Mouse (Mus musculus): Measurements from ENCODE around the gene Capns2. TPM values are rescaled to one million over a fixed set of nuclear protein-coding genes. Genes with fewer than 3 reads are reported as not detected.

Gene Capns2
- not detected in 2 replicates for polyA plus RNA-seq (2015; fragmentation: Nextera tagmentation; extraction: Ambion mirVana)

DNA sequence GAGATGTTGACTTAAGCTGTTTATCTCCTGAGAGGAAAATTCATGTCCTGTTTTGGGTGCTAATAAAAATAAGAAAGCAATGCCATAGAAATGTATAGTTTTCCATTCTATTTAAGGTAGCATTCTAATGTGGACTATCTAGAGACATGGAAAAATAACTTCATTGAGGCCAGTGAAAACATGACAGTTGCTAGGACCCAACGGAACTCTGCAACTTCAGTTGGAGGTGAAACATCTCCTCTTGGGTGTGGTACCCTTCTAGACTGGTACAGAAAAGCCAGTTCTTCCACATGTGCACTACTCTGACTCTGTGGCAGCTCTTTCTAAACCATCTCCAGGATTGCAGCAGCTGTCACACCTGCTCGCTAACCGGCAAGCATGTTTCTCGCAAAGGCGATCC lies at the start of gene Capns2:
Gene Capns2, plus strand, starts transcription at position 301 of the 400 bp plus-strand sequence.
- H3K27ac ChIP-seq = no peak within 1 kb of the TSS
- H3K9ac ChIP-seq = no peak within 1 kb of the TSS
- 98% methylated on average over 5 of the region's 5 CpGs for WGBS

DNA sequence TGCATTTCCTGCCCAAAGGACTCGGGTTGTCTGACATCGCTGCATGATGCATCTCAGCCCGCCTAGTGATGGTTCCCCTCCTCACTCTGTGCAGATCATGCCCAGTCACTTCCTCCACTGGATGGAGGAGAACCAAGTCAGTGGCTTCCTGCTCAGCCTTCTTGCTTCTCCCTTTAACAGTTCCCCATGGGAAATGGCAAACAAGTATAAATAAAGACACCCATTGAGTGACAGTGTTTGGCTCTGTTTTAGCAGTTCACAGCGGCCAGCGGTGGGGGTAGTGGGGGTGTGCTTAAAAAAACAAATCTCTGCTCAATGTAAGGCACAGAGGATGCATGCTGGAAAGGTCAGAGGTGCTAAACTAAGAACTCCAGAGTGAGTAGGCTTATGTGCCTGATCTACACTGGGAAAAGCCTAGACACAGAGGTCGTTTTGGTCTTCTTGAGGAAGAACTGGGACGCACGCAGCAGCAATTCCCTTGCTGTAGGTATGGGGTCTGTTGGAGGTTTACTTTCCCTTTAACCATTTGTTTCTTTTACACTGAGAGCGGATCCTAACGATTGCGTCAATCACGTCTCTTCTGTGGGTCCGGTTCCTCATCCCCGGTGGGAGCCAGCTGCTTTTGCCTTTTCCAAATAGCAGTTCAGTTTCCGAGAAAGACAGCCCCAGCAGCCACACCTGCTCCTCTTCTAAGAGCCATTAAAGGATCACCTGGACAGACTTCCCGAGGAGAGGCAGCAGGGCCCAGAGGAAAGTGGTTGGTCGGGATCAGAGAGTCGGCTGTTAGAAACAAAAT lies 47.8 kb upstream of the Capns2 start:
- Histone ChIP-seq H3K9me3 (no peaks in the 10 kb centered on the region), H3K36me3 (no peaks in the 10 kb centered on the region), H3K4me2 (replicated peaks) (no peak overlapping the region), H3K9ac (no peak overlapping the region), H3K4me1 (replicated peaks) (peaks cover 10% of the 10 kb centered on the region; the same call in 1 of the 2 replicates), H3K27ac (0 out of 2 replicates have a peak overlapping the region, but pooled peaks have one; percentile 41), H3K4me3 (replicated peaks) (no peak overlapping the region), H3K27me3 (replicated peaks) (no peaks in the 10 kb centered on the region)
- no peak for ATAC-seq
- 38% methylated on average over 18 of the region's 18 CpGs for WGBS

More for the DNA sequence above, at the start of gene Capns2:
- Histone ChIP-seq H3K4me2 (replicated peaks) (no peak within 1 kb of the TSS), H3K27me3 (replicated peaks) (no peaks in the 10 kb centered on the region), H3K36me3 (no peaks in the 10 kb centered on the region), H3K9me3 (no peaks in the 10 kb centered on the region), H3K4me1 (replicated peaks) (no peaks in the 10 kb centered on the region), H3K4me3 (replicated peaks) (no peak within 1 kb of the TSS)
- no peak for ATAC-seq

DNA sequence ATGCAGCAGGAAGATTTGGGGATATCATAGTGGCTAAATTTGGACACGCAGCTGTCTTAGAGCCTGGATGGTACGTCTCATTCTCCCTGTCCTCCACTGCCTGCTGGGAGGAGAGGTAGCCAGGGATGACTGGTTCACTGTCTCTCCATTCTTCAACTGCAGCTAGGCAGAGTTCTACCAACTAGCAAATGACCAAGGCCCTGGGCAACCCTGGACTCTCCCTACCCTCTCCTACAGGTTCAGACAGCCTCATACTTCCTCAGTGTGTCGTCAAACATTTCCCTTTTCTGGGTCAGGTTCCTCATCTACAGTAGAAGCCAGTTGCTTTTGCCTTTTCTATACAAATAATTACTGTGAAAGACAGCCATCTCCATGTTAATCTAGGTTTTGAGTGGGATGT lies 46.5 kb upstream of the Capns2 start:
- no peak for ATAC-seq

DNA sequence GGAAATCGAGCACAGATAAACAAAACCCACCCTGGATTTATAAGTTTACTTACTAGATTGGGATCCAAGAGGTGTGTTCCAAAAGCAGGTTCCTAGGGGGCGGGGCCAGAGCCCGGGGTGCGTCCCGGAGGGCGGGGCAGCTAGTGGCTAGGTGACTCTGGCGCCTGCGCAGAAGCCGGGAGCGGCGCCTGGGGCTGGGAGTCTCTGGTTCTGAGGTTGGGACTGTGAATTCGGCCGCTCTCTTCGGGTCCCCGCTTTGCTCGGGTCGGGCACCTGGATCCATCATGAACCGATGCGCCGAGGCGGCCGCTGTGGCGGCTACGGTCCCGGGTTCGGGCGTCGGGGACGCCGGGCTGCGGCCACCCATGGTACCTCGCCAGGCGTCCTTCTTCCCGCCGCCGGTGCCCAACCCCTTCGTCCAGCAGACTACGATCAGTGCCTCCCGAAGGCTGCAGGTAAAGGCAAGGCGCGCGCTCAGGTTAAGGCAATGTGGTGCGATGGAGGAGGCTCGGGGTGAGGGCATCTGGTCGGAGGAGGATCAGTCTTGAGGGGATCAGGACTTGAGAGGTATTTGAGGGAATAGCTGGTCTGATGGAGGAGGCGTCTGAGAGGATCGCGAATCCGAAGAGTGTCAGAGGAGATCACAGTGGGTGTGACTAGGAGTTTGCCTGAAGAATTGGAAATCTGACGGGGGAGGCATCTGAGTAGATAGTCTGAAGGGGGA lies 45.9 kb upstream of the Capns2 start, which contains the start of gene Lpcat2:
Gene Lpcat2, plus strand, starts transcription at position 169 of the 724 bp plus-strand sequence.
- H3K27me3 ChIP-seq (replicated peaks) = no peaks in the 10 kb centered on the region
- H3K36me3 ChIP-seq = no peaks in the 10 kb centered on the region
- no peak within 1 kb of the TSS for H3K27ac ChIP-seq
- 2% methylated on average over 50 of the region's 50 CpGs for WGBS
- H3K4me3 ChIP-seq (replicated peaks) = peak within 1 kb of the TSS; percentile 57
- peaks cover 4% of the 10 kb centered on the region; the same call in 1 of the 2 replicates for H3K4me1 ChIP-seq (replicated peaks)
- ATAC-seq = peak; percentile 93
- H3K9ac ChIP-seq = peak within 1 kb of the TSS; percentile 61
- no peaks in the 10 kb centered on the region for H3K9me3 ChIP-seq
- H3K4me2 ChIP-seq (replicated peaks) = peak within 1 kb of the TSS; percentile 86

More for the DNA sequence above, 46.5 kb upstream of the Capns2 start:
- H3K4me3 ChIP-seq (replicated peaks) = no peak overlapping the region
- no peak overlapping the region for H3K9ac ChIP-seq
- H3K27ac ChIP-seq = no peak overlapping the region
- H3K27me3 ChIP-seq (replicated peaks) = no peaks in the 10 kb centered on the region
- peak overlapping the region; percentile 86 for H3K4me2 ChIP-seq (replicated peaks)
- peaks cover 6% of the 10 kb centered on the region; the same call in 1 of the 2 replicates for H3K4me1 ChIP-seq (replicated peaks)
- 77% methylated on average over 3 of the region's 3 CpGs for WGBS
- no peaks in the 10 kb centered on the region for H3K9me3 ChIP-seq
- H3K36me3 ChIP-seq = no peaks in the 10 kb centered on the region

DNA sequence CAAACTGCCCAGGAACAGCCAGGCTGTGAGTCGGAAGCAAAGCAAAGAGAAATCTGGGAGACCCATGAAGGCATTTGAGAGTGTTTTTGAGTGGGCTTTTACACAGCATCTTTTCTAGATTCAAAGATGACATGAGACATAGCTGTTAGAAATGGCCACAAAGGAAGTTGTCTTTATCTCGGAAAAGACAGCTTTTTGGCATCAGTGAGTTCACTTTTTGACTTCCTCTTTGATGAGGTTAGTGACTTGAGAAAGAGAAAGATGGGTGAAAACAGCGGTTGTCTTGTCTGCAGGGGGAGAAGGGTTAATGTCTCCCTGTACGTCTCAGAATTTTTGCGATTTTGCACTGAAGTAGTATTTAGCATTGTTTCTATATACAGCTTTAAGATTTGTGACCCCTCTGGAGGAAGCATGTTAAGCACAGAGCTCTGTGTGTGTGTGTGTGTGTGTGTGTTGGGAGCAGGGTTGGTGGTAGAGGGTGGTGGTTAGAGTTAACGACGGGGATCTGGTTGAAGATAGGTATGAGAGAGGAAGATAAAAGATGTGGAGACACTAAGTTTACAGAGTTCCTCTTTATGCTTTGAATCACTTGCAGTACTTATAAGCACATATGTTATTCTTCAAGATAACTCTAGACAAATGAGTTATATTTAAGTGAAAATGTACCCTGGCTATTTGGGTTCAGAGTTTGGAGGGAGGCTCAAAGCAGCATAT lies 44.8 kb upstream of the Capns2 start:
- Histone ChIP-seq H3K9ac (no peak overlapping the region), H3K4me1 (replicated peaks) (0 out of 2 replicates have a peak, but pooled peaks cover 4% of the 10 kb centered on the region), H3K9me3 (no peaks in the 10 kb centered on the region), H3K4me3 (replicated peaks) (0 out of 2 replicates have a peak overlapping the region, but pooled peaks have one; percentile 57), H3K4me2 (replicated peaks) (peak overlapping the region; percentile 86; the same call in 1 of the 2 replicates), H3K36me3 (no peaks in the 10 kb centered on the region), H3K27ac (no peak overlapping the region), H3K27me3 (replicated peaks) (no peaks in the 10 kb centered on the region)
- ATAC-seq = no peak
- WGBS = 75% methylated on average over 7 of the region's 7 CpGs

DNA sequence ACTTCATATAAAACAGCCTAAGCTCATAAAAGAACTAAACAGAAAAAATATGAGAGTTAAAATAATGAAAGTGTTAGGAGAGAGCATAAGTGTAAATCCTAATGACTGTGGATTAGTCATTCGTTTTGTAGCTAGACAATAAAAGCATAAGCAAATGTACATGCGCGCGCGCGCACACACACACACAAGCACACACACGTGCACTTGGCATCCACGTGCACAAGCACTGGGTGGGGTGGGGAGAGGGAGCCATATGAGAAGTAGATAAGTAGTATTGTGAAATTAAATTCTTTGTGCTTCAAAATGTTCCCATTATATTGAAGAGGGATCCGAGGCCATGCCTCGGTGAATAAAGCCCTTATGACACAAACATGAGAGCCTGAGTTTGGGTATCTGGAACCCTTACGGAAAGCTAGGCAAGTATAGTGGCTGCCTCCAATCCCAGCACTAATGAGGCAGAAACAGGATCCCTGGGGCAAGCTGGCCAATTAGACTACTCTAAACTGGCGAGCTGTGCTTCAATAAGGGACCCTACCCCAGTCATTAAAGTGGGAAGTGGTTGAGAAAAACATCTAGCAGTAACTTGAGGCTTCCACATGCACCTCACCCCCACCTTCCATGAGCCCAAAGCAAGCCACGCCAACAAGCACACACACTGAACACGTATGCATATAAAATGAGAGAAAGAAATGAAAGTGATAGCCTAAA lies 42.6 kb upstream of the Capns2 start:
- Histone ChIP-seq H3K9ac (no peak overlapping the region), H3K9me3 (no peaks in the 10 kb centered on the region), H3K4me2 (replicated peaks) (no peak overlapping the region), H3K36me3 (no peaks in the 10 kb centered on the region), H3K4me3 (replicated peaks) (no peak overlapping the region), H3K4me1 (replicated peaks) (no peaks in the 10 kb centered on the region), H3K27ac (no peak overlapping the region), H3K27me3 (replicated peaks) (no peaks in the 10 kb centered on the region)
- WGBS = 88% methylated on average over 14 of the region's 14 CpGs
- ATAC-seq = no peak

DNA sequence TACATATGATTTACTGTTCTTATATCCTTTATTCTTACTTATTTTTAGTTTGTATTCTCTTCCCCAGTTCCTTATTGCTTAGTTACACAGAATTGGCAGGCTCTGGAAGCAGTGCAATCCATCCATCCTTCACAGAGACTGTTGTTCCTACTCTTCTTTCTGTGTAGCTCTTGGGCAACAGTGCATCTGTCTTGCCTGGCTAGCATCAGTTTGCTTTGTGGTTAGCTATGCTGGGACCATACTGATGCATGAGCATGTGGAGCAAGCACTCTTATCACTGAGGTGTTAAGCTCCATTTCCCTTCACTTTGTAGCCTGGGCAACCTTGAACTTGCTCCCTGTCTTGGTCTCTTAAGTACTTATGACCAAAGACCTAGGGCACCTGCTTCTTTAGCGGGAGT lies 39.2 kb upstream of the Capns2 start:
- H3K4me1 ChIP-seq (replicated peaks) = no peaks in the 10 kb centered on the region
- no peak overlapping the region for H3K27ac ChIP-seq
- no peak for ATAC-seq

DNA sequence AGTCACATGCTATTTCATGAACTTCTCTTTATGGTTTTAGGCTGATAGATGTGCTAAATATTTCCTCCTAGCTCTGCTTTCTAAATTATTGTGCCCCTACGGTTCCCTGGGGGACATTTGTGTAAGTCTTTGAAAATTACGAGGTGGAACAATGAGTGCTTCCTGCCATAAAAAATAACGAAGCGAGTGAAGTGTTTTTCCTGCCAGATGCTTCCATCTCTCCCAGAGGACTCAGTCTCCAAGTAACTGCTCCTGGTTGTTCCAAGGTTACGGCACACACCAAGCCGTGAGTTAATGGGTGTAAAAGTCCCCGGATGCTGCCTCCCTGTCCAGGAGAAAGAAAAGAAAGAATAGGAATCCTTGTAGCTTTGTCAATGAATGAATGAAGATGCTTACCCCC lies 30.9 kb upstream of the Capns2 start:
- no peaks in the 10 kb centered on the region for H3K4me1 ChIP-seq (replicated peaks)
- ATAC-seq = no peak
- no peak overlapping the region for H3K9ac ChIP-seq
- no peaks in the 10 kb centered on the region for H3K9me3 ChIP-seq
- H3K4me2 ChIP-seq (replicated peaks) = no peak overlapping the region
- H3K27ac ChIP-seq = no peak overlapping the region
- 54% methylated on average over 7 of the region's 7 CpGs for WGBS
- H3K36me3 ChIP-seq = no peaks in the 10 kb centered on the region
- no peaks in the 10 kb centered on the region for H3K27me3 ChIP-seq (replicated peaks)
- no peak overlapping the region for H3K4me3 ChIP-seq (replicated peaks)

More for the DNA sequence above, 39.2 kb upstream of the Capns2 start:
- H3K9me3 ChIP-seq = no peaks in the 10 kb centered on the region
- 94% methylated on average over 1 of the region's 1 CpGs for WGBS
- no peak overlapping the region for H3K4me2 ChIP-seq (replicated peaks)
- H3K36me3 ChIP-seq = no peaks in the 10 kb centered on the region
- H3K4me3 ChIP-seq (replicated peaks) = no peak overlapping the region
- H3K9ac ChIP-seq = no peak overlapping the region
- H3K27me3 ChIP-seq (replicated peaks) = no peaks in the 10 kb centered on the region

DNA sequence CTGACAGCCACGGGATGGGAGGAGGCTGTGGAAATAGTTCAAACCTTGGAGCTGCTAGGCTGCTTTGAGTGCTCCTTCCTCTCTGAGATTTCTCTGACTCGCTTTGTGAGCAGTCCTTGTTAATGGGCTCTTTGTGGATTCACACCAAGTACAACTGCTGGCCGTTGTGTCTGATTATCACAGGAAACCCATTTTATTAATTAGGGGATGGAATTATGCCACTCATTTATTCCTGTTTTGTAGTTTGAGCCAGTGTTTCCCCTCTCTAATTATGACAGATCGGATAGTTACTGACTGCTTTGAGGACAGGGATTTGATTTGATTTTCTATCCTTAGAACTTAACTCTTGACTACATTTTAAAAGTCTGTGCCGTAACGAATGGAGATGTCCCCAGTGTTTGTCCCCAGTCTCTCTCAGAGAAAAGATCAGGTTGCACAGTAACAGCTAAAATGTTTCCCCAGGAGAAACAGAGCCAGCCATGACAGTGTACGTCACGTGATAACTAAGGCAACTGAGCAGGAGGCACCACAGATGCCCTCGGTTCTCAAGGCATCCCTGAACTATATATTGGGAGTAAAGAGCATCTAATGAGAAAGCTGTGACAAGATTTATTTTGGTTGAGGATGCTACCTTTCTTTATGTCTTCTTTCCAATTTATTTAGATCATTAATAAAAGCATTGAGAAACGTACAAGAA lies 29.0 kb upstream of the Capns2 start:
- H3K4me2 ChIP-seq (replicated peaks) = no peak overlapping the region
- no peak overlapping the region for H3K27ac ChIP-seq
- H3K4me3 ChIP-seq (replicated peaks) = no peak overlapping the region
- 77% methylated on average over 10 of the region's 10 CpGs for WGBS
- H3K9me3 ChIP-seq = no peaks in the 10 kb centered on the region
- H3K4me1 ChIP-seq (replicated peaks) = no peaks in the 10 kb centered on the region
- H3K9ac ChIP-seq = no peak overlapping the region
- H3K36me3 ChIP-seq = no peaks in the 10 kb centered on the region
- no peak for ATAC-seq
- no peaks in the 10 kb centered on the region for H3K27me3 ChIP-seq (replicated peaks)

DNA sequence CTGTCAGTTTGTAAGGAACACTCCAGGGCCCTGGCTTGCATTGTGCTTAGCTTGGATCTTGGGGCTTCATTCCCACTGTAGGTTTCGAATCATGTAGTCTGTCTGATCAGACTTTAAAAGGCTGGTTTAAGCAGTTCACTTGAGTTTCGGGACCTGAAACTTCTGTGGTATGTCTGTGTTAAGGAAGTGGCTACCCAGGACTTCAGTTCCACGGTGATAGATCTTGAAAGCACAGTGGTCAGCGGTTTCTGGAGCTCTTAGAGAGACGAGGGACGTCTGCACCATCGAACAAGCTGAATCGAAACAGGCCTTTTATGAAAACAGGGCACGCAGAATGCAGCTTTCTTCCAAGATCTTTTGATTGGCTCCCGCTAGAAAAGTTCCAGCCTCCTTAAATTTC lies 25.4 kb upstream of the Capns2 start:
- H3K27me3 ChIP-seq (replicated peaks) = no peaks in the 10 kb centered on the region
- no peak for ATAC-seq
- no peaks in the 10 kb centered on the region for H3K36me3 ChIP-seq
- no peaks in the 10 kb centered on the region for H3K9me3 ChIP-seq
- WGBS = 87% methylated on average over 10 of the region's 10 CpGs
- H3K27ac ChIP-seq = no peak overlapping the region
- H3K4me3 ChIP-seq (replicated peaks) = no peak overlapping the region
- H3K4me1 ChIP-seq (replicated peaks) = no peaks in the 10 kb centered on the region
- no peak overlapping the region for H3K9ac ChIP-seq
- no peak overlapping the region for H3K4me2 ChIP-seq (replicated peaks)

DNA sequence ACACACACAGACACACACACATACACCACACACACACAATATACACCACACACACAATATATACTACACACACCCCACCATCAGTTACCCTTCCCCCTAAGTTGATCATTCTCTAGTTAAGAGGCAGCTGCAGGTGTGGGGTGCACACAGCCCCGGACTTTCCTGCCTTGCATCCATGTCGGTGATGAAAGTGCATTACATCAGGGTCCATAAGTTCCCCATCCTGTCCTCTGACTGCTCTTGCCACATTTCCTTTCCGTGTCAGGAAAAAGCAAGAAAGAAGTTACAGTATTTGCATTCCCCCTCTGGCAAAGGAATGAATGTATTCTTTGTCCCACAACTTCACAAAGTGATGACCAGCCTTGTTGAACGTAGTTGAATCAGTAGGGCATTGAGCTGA lies 20.0 kb upstream of the Capns2 start:
- Histone ChIP-seq H3K4me1 (replicated peaks) (no peaks in the 10 kb centered on the region), H3K36me3 (no peaks in the 10 kb centered on the region), H3K4me2 (replicated peaks) (no peak overlapping the region), H3K9me3 (no peaks in the 10 kb centered on the region), H3K27me3 (replicated peaks) (no peaks in the 10 kb centered on the region), H3K27ac (no peak overlapping the region), H3K4me3 (replicated peaks) (no peak overlapping the region), H3K9ac (no peak overlapping the region)
- no peak for ATAC-seq
- WGBS = 64% methylated on average over 4 of the region's 4 CpGs
